Mouse (Mus musculus): ENCODE measurements around the gene Setd5. TPM values are rescaled to one million over a fixed set of nuclear protein-coding genes. Genes with fewer than 3 reads are reported as not detected.

Gene Setd5
- total RNA-seq, 2 experiments from 2014 or later: 54.2 to 55.8 TPM

GRCm38 (mm10) chr6:113176613-113177012, 99.4 kb downstream of the Setd5 start:
- intact Hi-C loops (cut with DNase I): no loop called here
- no peak for DNase-seq

DNA sequence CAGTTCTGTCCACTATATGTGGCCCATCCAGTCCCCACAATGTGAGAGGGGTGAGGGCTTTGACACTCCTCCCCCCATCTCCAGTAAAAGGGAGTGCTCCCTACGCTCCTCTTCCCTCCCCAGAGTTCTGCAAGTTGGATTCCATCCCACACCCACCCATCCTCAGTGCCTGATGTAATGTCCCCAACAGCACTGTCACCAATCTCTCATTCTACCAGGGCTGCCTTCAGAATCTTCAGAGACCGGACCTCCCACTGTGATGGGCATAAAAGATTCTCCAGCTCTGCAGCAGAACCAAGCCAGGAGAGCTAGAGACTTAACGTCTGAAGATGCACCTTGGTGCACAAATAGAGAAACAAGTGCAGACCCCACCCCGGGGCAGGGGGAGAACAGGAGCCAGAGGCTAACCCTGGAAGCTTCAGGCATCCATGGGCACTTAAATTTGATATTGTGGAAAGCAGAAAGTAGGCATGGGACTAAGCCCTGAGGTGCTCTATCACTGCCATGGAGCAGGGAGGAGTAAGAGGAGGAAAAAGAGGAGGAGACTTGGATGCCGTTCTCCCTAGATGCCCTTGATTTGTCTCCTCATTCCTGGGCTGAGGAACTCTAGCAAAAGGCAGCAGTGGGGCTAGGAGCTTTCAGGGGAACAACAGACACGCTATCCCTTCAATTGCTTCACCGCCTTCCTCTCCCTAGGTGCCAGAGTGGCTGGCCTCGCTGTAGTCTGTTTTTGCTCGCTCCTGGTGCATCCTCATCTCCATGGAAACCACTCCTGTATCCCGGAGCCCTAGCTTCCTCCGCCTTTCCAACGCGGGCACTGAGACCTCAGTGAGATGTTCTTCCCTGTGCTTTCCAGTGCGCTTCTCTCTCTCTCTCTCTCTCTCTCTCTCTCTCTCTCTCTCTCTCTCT, 101.4 kb downstream of the Setd5 start:
- DNase-seq: no peak
- intact Hi-C loops (cut with DNase I): no loop called here

GRCm38 (mm10) chr6:113179195-113179733, 102.1 kb downstream of the Setd5 start:
- intact Hi-C loops (cut with DNase I): no loop called here
- DNase-seq: no peak

DNA sequence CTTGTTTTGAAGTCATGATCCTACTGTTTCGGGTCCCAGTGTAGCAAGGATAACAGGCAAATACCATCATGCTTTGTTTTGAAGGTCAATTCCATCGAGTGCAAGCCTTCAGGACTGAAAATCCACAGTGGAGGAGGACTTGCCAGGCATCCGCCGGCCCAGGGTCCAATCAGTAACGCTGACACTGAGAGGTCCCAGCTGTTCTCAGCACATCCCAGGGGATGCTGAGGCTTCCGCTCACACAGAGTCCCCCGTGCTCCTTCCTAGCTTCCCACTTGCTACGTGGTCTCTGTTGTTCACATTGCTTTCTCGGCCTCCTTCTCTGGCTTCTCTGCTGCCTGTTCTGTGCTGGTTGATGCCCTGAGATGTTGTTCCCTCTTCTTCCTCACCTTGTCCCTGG, 107.0 kb downstream of the Setd5 start:
- intact Hi-C loops (cut with DNase I): no loop called here
- DNase-seq: peak; percentile 29 to 59

GRCm38 (mm10) chr6:113184866-113185525, 107.8 kb downstream of the Setd5 start:
- DNase-seq: no peak
- intact Hi-C loops (cut with DNase I): no loop called here

- intact Hi-C loops (cut with DNase I): no loop called here
- peak; percentile 19 to 43 for DNase-seq
Observed at GRCm38 (mm10) chr6:113193765-113194460, 116.7 kb downstream of the Setd5 start.

GRCm38 (mm10) chr6:113194517-113194840, 117.3 kb downstream of the Setd5 start:
- intact Hi-C loops (cut with DNase I): no loop called here
- DNase-seq: no peak

DNA sequence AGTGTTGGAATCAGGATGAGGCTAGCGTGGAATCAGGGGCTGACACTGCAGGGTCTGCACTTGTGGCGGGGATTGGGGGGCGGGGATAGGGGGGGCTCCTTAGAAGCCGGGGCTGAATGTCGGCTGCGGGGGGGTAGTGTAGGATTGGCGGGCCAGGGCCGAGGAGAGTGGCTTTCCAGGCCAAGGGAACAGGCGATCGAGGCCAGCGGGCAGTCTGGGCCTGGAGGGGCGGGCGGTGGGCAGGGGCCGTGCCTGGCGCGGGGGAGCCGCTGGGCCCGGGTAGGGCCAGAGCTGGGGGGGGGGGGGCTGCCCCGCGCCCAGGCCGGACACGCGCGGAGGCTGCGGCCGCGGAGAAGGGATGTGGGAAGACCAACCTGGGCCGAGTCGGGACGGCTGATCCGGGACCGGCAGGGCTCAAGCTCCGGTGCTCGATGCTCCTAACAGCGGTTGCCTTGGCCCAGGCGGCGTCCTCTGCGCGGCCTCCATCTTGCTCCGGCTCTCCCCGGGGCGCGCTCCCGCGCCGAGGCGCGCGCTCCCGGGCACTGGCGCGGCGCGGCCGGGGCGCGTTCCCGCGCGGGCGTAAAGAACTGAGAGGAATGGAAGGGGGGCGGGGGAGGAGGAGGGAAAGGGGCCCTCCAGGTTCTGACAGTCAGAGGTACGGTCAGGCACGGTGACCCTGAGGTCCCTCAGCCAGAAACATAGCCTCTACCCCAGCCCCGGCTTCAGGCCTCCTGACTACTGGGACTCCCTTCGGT, 117.9 kb downstream of the Setd5 start, which contains the start of gene Lhfpl4:
Lhfpl4 (minus strand) TSS at position 544 of the 755 bp plus-strand sequence.
- no peak for DNase-seq
- intact Hi-C loops (cut with DNase I): no loop called here

GRCm38 (mm10) chr6:113195596-113195992, 118.4 kb downstream of the Setd5 start:
- no peak for DNase-seq
- intact Hi-C loops (cut with DNase I): no loop called here

Other genes with a start within 250 kb of the Setd5 start
- 1 to 10 TPM; 1.5 to 1.9 TPM for gene Srgap3, start 130.1 kb upstream of the Setd5 start, total RNA-seq (2021)
- gene Thumpd3, start 31.1 kb upstream of the Setd5 start, total RNA-seq (2021): 10 to 100 TPM; 17.8 to 18.1 TPM
- gene Lhfpl4, start 118.0 kb downstream of the Setd5 start, total RNA-seq (2021): under 1 TPM; 0.31 to 0.32 TPM
- gene Mtmr14, start 160.5 kb downstream of the Setd5 start, total RNA-seq (2021): 10 to 100 TPM; 15.0 to 15.3 TPM
- gene Cpne9, start 204.9 kb downstream of the Setd5 start, total RNA-seq (2021): under 1 TPM; 0.05 to 0.29 TPM
- 10 to 100 TPM; 18.0 to 18.1 TPM for gene Brpf1, start 229.8 kb downstream of the Setd5 start, total RNA-seq (2021)
- 1 to 10 TPM; 6.5 to 7.4 TPM for gene Ogg1, start 249.6 kb downstream of the Setd5 start, total RNA-seq (2021)